Mouse (Mus musculus) myocyte (in vitro differentiated cells): ENCODE data around the gene Ms4a6c. TPM values are rescaled to one million over a fixed set of nuclear protein-coding genes. Genes with fewer than 3 reads are reported as not detected.

Source experiments
- H3K27me3 ChIP-seq: one replicate; pipeline ENCODE4 v1.6.1; 2011; ENCODE audit not compliant: control insufficient read depth, insufficient read depth, insufficient read length
- H3K36me3 ChIP-seq: one replicate; pipeline ENCODE4 v1.6.1; 2011; ENCODE audit not compliant: control insufficient read depth, insufficient read depth
- H3K4me2 ChIP-seq: one replicate; pipeline ENCODE4 v1.6.1; 2011; ENCODE audit warnings: low read depth, control low read depth
- H3K4me3 ChIP-seq: one replicate; pipeline ENCODE4 v1.5.1; 2011; ENCODE audit warnings: mild to moderate bottlenecking, control low read depth, moderate library complexity
- H3K79me2 ChIP-seq: one replicate; pipeline ENCODE4 v1.6.1; 2011; ENCODE audit not compliant: control insufficient read depth, insufficient read depth
- H3ac ChIP-seq: one replicate; pipeline ENCODE4 v1.6.1; 2011; ENCODE audit not compliant: control insufficient read depth, insufficient read length
- CEBPB ChIP-seq: IDR thresholded peaks from 2 replicates; pipeline ENCODE4 v1.6.1; 2011; ENCODE audit warnings: mild to moderate bottlenecking, moderate library complexity; ENCODE audit not compliant: poor library complexity, insufficient read depth, severe bottlenecking
- E2F4 ChIP-seq: IDR thresholded peaks from one replicate; pipeline ENCODE4 v1.6.1; 2011; ENCODE audit warnings: mild to moderate bottlenecking, control low read depth, moderate library complexity; ENCODE audit not compliant: insufficient read depth
- MAX ChIP-seq: IDR thresholded peaks from one replicate; pipeline ENCODE4 v1.6.1; 2011; ENCODE audit warnings: low read depth, mild to moderate bottlenecking, control low read depth
- MYOD1 ChIP-seq, 3 experiments: IDR thresholded peaks; one replicate each; pipeline ENCODE4 v1.6.1; 2011; ENCODE audit warnings: control low read depth in 2 of 3, low read depth in 2 of 3, mild to moderate bottlenecking in 2 of 3, moderate library complexity in 1 of 3; ENCODE audit not compliant: insufficient read length in 2 of 3, control insufficient read depth in 1 of 3
- MYOG ChIP-seq, 3 experiments: IDR thresholded peaks; one replicate each; pipeline ENCODE4 v1.6.1; 2011; ENCODE audit warnings: control low read depth in 2 of 3, low read depth in 2 of 3, mild to moderate bottlenecking in 2 of 3; ENCODE audit not compliant: insufficient read length in 2 of 3, control insufficient read depth in 1 of 3, insufficient read depth in 1 of 3
- POLR2A ChIP-seq: IDR thresholded peaks from one replicate; pipeline ENCODE4 v1.6.1; 2011; ENCODE audit warnings: low read depth, mild to moderate bottlenecking, control low read depth, moderate library complexity; ENCODE audit not compliant: insufficient read length
- POLR2AphosphoS2 ChIP-seq: IDR thresholded peaks from one replicate; pipeline ENCODE4 v1.6.1; 2011; ENCODE audit warnings: low read depth, control low read depth; ENCODE audit not compliant: insufficient read length
- REST ChIP-seq: IDR thresholded peaks from one replicate; pipeline ENCODE4 v1.6.1; 2011; ENCODE audit warnings: mild to moderate bottlenecking, control low read depth, moderate library complexity; ENCODE audit not compliant: insufficient read depth, insufficient read length
- SRF ChIP-seq: IDR thresholded peaks from one replicate; pipeline ENCODE4 v1.6.1; 2011; ENCODE audit warnings: low read depth; ENCODE audit not compliant: control insufficient read depth, insufficient read length
- TCF12 ChIP-seq: IDR thresholded peaks from one replicate; pipeline ENCODE4 v1.6.1; 2011; ENCODE audit warnings: mild to moderate bottlenecking, control low read depth; ENCODE audit not compliant: poor library complexity, insufficient read depth, severe bottlenecking
- TCF3 ChIP-seq: IDR thresholded peaks from one replicate; pipeline ENCODE4 v1.6.1; 2011; ENCODE audit warnings: low read depth, control low read depth; ENCODE audit not compliant: insufficient read length
- USF1 ChIP-seq: IDR thresholded peaks from one replicate; pipeline ENCODE4 v1.6.1; 2011; ENCODE audit warnings: low read depth, mild to moderate bottlenecking, control low read depth, moderate library complexity
- polyA plus RNA-seq: library from polyadenylated mRNA; unstranded; fragments of >200 nt; fragmentation: generic; extraction: Trizol; gene quantifications from one replicate; pipeline ENCODE4 v1.2.1, GENCODE M21; 2012; ENCODE audit warnings: missing spikeins

Ms4a6c gene
- polyA plus RNA-seq, 1 experiment = not detected

GRCm38 (mm10) chr19:11483941-11484340 lies 14.8 kb downstream of the Ms4a6c start:
- H3K27me3 ChIP-seq = no peaks in the 10 kb centered on the region
- no peaks in the 10 kb centered on the region for H3K79me2 ChIP-seq
- H3ac ChIP-seq = no peak overlapping the region
- no peak overlapping the region for H3K4me2 ChIP-seq
- H3K36me3 ChIP-seq = no peaks in the 10 kb centered on the region
- no peak for TF ChIP-seq POLR2A
- no peak for TF ChIP-seq MYOD1 (IDR thresholded peaks at IDR 0.05; ENCODE audit: control insufficient read depth in 1 of 3, insufficient read length in 2 of 3, low read depth in 2 of 3)
- no peak overlapping the region for H3K4me3 ChIP-seq

GRCm38 (mm10) chr19:11484388-11484787 lies 15.2 kb downstream of the Ms4a6c start:
- no peaks in the 10 kb centered on the region for H3K27me3 ChIP-seq
- no peaks in the 10 kb centered on the region for H3K36me3 ChIP-seq
- H3K4me2 ChIP-seq = no peak overlapping the region
- H3K79me2 ChIP-seq = no peaks in the 10 kb centered on the region
- H3K4me3 ChIP-seq = no peak overlapping the region
- no peak overlapping the region for H3ac ChIP-seq
- TF ChIP-seq MAX (no peak), USF1 (no peak), MYOG (IDR thresholded peaks at IDR 0.05; ENCODE audit: control insufficient read depth in 1 of 3, insufficient read depth in 1 of 3, insufficient read length in 2 of 3, low read depth in 2 of 3) (no peak), REST (no peak), POLR2AphosphoS2 (no peak), CEBPB (no peak)

GRCm38 (mm10) chr19:11485266-11485665 lies 16.1 kb downstream of the Ms4a6c start:
- Histone ChIP-seq H3K79me2 (no peaks in the 10 kb centered on the region), H3K27me3 (no peaks in the 10 kb centered on the region), H3K4me3 (no peak overlapping the region), H3K36me3 (no peaks in the 10 kb centered on the region), H3K4me2 (no peak overlapping the region), H3ac (no peak overlapping the region)
- no peak for TF ChIP-seq TCF12
- TF ChIP-seq POLR2A = no peak
- no peak for TF ChIP-seq MYOD1 (IDR thresholded peaks at IDR 0.05; ENCODE audit: control insufficient read depth in 1 of 3, insufficient read length in 2 of 3, low read depth in 2 of 3)
- no peak for TF ChIP-seq SRF
- no peak for TF ChIP-seq MAX
- TF ChIP-seq E2F4 = no peak
- no peak for TF ChIP-seq REST
- no peak for TF ChIP-seq POLR2AphosphoS2

- Histone ChIP-seq H3K4me3 (no peak within 1 kb of the TSS), H3ac (no peak within 1 kb of the TSS), H3K79me2 (no peaks in the 10 kb centered on the region), H3K4me2 (no peak within 1 kb of the TSS), H3K36me3 (no peaks in the 10 kb centered on the region), H3K27me3 (no peaks in the 10 kb centered on the region)
- TF ChIP-seq E2F4 (no peak), MAX (no peak), POLR2AphosphoS2 (no peak)
Observed at GRCm38 (mm10) chr19:11485746-11486145, 16.6 kb downstream of the Ms4a6c start, which contains the start of gene Gm8369. Gm8369 (plus strand) TSS chr19:11485938.

GRCm38 (mm10) chr19:11486599-11486998 lies 17.4 kb downstream of the Ms4a6c start:
- Histone ChIP-seq H3ac (no peak overlapping the region), H3K4me2 (no peak overlapping the region), H3K27me3 (no peaks in the 10 kb centered on the region), H3K79me2 (no peaks in the 10 kb centered on the region), H3K4me3 (no peak overlapping the region), H3K36me3 (no peaks in the 10 kb centered on the region)
- TF ChIP-seq MAX = no peak
- TF ChIP-seq CEBPB = no peak
- TF ChIP-seq REST = no peak
- TF ChIP-seq SRF = no peak
- TF ChIP-seq POLR2AphosphoS2 = no peak
- TF ChIP-seq TCF3 = no peak

GRCm38 (mm10) chr19:11491406-11492189 lies 22.4 kb downstream of the Ms4a6c start:
- TF ChIP-seq MYOD1 (IDR thresholded peaks at IDR 0.05; ENCODE audit: control insufficient read depth in 1 of 3, insufficient read length in 2 of 3, low read depth in 2 of 3) = no peak
- no peak for TF ChIP-seq E2F4
- no peak for TF ChIP-seq SRF
- no peak for TF ChIP-seq USF1
- TF ChIP-seq MYOG (IDR thresholded peaks at IDR 0.05; ENCODE audit: control insufficient read depth in 1 of 3, insufficient read depth in 1 of 3, insufficient read length in 2 of 3, low read depth in 2 of 3) = no peak
- no peak for TF ChIP-seq MAX
- TF ChIP-seq TCF3 = no peak
- no peak for TF ChIP-seq TCF12
- Histone ChIP-seq H3K79me2 (no peaks in the 10 kb centered on the region), H3ac (no peak overlapping the region), H3K4me2 (no peak overlapping the region), H3K36me3 (no peaks in the 10 kb centered on the region), H3K4me3 (no peak overlapping the region), H3K27me3 (no peaks in the 10 kb centered on the region)
